Mouse (Mus musculus) yolk sac, embryonic 10.5 days (tissue): ENCODE data around the gene Gsk3a.
A peak's percentile ranks its signal among the peaks of the same experiment; 100 is the strongest.

Source experiments
- DNase-seq: peaks from one replicate; pipeline ENCODE4 v3.0.0-alpha.2; 2017; ENCODE audit warnings: low spot score

Gsk3a gene

GRCm38 (mm10) chr7:25187662-25188650 lies 49.7 kb downstream of the Gsk3a start:
- peak; percentile 81 for DNase-seq

GRCm38 (mm10) chr7:25184091-25184490 lies 53.6 kb downstream of the Gsk3a start:
- DNase-seq = no peak

DNA sequence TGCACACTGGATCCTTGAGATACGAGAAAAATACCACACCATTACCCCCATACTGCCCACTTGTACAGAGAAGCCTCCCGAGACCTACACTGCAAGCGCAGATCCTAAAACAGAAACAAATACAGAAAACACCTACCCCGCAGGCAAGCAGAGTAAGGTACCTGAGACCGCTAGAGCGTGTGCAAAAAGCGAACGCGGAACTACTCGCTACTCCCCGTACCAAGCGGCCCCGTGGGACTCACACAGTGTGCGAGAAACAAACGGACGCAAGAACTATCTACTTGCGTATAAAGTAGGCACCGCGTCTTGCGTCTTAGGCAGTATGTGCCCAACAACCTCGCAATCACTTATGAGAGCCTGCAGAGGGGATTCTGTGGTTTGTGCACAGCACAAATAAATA lies 55.8 kb downstream of the Gsk3a start:
- DNase-seq = no peak

- peak; percentile 19 for DNase-seq
These were observed 56.3 kb downstream of the Gsk3a start for GRCm38 (mm10) chr7:25181331-25181790.

DNA sequence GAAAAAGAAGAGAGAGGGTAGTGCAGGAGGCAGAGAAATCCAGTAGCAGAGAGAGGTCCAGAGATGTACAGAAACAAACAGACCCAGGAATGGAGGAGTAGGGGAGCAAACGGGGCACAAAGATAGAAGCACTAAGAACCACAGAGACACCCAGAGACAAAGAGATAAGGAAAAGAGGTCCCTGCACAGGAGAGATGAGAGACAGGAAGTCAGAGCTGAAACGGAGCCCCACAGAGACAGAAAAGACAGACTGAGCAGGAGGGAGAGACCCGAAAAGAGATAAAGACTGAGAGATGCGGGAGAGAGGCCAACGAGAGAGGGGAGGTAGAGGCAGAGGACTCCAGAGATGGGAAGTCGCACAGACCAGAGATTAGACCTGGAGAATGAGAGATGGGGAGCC lies 57.1 kb downstream of the Gsk3a start:
- no peak for DNase-seq

GRCm38 (mm10) chr7:25179606-25180161 lies 58.0 kb downstream of the Gsk3a start, which contains the start of gene Pou2f2:
TSS of gene Pou2f2 (minus strand) at chr7:25179726.
- DNase-seq = peak; percentile 62

- DNase-seq = no peak
These were observed 58.7 kb downstream of the Gsk3a start for GRCm38 (mm10) chr7:25178787-25179605.

DNA sequence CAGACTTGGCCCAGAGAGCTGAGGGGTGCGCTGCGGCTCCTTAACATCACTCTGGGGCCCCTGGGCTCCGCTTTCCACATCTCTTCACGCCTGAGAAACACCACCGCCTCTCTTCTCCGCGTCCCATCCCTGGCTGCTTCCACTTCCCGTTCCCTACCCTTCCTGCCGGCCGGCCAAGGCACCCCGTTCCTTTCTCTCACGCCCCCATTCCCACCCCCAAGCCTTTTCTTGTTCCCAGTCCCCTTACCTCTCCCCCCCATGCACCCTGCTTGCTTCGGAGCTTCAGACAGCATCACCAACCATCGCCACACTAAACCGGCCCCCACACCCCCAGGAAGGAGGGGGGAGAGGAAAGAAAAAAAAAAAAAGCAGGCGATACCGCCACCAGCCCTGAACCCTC lies 59.3 kb downstream of the Gsk3a start:
- no peak for DNase-seq
